Mouse (Mus musculus) 3T3-L1 (cell line): ENCODE measurements at regions not wholly inside any gene's neighbourhood (a gene's known extent, or its start where the extent isn't known, plus 50 kb on each side); places are given as distances from the start of the nearest gene placed in this dataset.
"Not testable (repeated sequence)": the region's sequence is repeated elsewhere in the genome, so short reads cannot be mapped to it uniquely, and the experiment has no call there.

Source experiments
- DNase-seq: peaks from one replicate; pipeline ENCODE4 v3.0.0-alpha.2; 2015; ENCODE audit warnings: low read depth, low spot score

GRCm38 (mm10) chr10:9462361-9462760, 212.6 kb downstream of the Samd5 start:
- DNase-seq = no peak

GRCm38 (mm10) chr10:9459145-9459544, 215.9 kb downstream of the Samd5 start:
- no peak for DNase-seq

GRCm38 (mm10) chr10:9458466-9458865, 216.5 kb downstream of the Samd5 start:
- DNase-seq = no peak

GRCm38 (mm10) chr10:9457222-9457621, 217.8 kb downstream of the Samd5 start:
- DNase-seq = no peak

GRCm38 (mm10) chr10:9439072-9439471, 235.9 kb downstream of the Samd5 start:
- DNase-seq = no peak

- no peak for DNase-seq
Observed at GRCm38 (mm10) chr10:9438366-9438765, 236.6 kb downstream of the Samd5 start.

- no peak for DNase-seq
Observed at GRCm38 (mm10) chr10:9429085-9429484, 245.9 kb downstream of the Samd5 start.

GRCm38 (mm10) chr10:9420741-9421140, 254.3 kb downstream of the Samd5 start:
- DNase-seq = no peak

GRCm38 (mm10) chr10:9416685-9417084, 258.3 kb downstream of the Samd5 start:
- no peak for DNase-seq

GRCm38 (mm10) chr10:9406101-9406500, 268.9 kb downstream of the Samd5 start:
- DNase-seq = no peak

- DNase-seq = no peak
Observed at GRCm38 (mm10) chr10:9405417-9405816, 269.6 kb downstream of the Samd5 start.

- no peak for DNase-seq
Observed at GRCm38 (mm10) chr10:9404963-9405362, 270.0 kb downstream of the Samd5 start.

GRCm38 (mm10) chr10:9400911-9401617, 273.9 kb downstream of the Samd5 start:
- no peak for DNase-seq

- no peak for DNase-seq
Observed at GRCm38 (mm10) chr10:9377440-9378101, 297.4 kb downstream of the Samd5 start.

- no peak for DNase-seq
Observed at GRCm38 (mm10) chr10:9362306-9362865, 312.6 kb downstream of the Samd5 start.

- DNase-seq = no peak
Observed at GRCm38 (mm10) chr10:9338207-9338801, 336.7 kb downstream of the Samd5 start.

- no peak for DNase-seq
Observed at GRCm38 (mm10) chr10:9334245-9334845, 340.7 kb downstream of the Samd5 start.

GRCm38 (mm10) chr10:9331694-9332093, 343.3 kb downstream of the Samd5 start:
- DNase-seq = no peak

GRCm38 (mm10) chr10:9328324-9328723, 346.7 kb downstream of the Samd5 start:
- no peak for DNase-seq

GRCm38 (mm10) chr10:9327881-9328280, 347.1 kb downstream of the Samd5 start:
- DNase-seq = not testable (repeated sequence)

GRCm38 (mm10) chr10:9312326-9312725, 362.7 kb downstream of the Samd5 start:
- no peak for DNase-seq

GRCm38 (mm10) chr10:9310346-9310745, 364.7 kb downstream of the Samd5 start:
- DNase-seq = no peak
